Mouse (Mus musculus): ENCODE measurements around the gene Sh2b3. TPM values are rescaled to one million over a fixed set of nuclear protein-coding genes. Genes with fewer than 3 reads are reported as not detected.
"Not testable (repeated sequence)": the region's sequence is repeated elsewhere in the genome, so short reads cannot be mapped to it uniquely, and the experiment has no call there.

The Sh2b3 gene
- polyA plus RNA-seq, 1 experiment from 2014 or later = 6.1 TPM

DNA sequence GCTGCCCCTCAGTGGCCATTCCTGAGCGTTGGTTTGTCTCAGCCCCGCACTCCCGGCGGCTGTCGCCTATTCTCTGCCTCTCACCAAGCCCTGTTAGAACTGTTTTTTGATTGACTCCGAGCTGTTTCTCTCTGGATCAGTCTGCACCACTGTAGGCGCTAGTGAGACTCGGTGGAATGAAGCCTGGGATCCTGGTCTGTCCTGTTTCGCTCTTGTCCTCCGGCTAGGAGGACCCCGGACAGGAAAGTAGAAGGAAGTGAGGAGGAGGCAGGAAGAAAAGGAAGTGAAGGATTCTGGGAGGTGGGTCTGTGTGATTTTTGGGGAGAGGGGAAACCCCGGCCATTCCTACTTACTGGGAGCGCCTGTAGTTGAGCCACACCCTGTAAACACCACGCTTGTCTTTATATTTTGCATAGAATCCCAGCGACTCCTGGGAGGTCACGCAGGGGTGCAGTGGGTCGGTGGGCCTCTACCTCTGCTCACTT is 10.6 kb upstream of the Sh2b3 start:
- Histone ChIP-seq H3K9me3 (replicated peaks; ENCODE audit: control insufficient read depth, low read length, poor library complexity, severe bottlenecking) (no peaks in the 10 kb centered on the region), H3K4me2 (ENCODE audit: low read length) (peak overlapping the region; percentile 84), H3K4me3 (ENCODE audit: low read depth, low read length) (peak overlapping the region; percentile 92), H3K9ac (ENCODE audit: low read depth, low read length) (peak overlapping the region; percentile 4; the same call in 1 of the 2 replicates), H3K4me1 (ENCODE audit: control insufficient read depth, insufficient read depth, low read length) (peaks cover 21% of the 10 kb centered on the region), H3K36me3 (ENCODE audit: control insufficient read depth, insufficient read depth, low read length) (peaks cover 7% of the 10 kb centered on the region), H3K27me3 (ENCODE audit: control insufficient read depth, insufficient read depth, low read depth, low read length) (peaks cover 17% of the 10 kb centered on the region), H3K27ac (ENCODE audit: low read length) (no peak overlapping the region; the same call in 1 of the 2 replicates)
- WGBS = under 1% methylated on average over 17 of the region's 17 CpGs
- no peak for ATAC-seq

DNA sequence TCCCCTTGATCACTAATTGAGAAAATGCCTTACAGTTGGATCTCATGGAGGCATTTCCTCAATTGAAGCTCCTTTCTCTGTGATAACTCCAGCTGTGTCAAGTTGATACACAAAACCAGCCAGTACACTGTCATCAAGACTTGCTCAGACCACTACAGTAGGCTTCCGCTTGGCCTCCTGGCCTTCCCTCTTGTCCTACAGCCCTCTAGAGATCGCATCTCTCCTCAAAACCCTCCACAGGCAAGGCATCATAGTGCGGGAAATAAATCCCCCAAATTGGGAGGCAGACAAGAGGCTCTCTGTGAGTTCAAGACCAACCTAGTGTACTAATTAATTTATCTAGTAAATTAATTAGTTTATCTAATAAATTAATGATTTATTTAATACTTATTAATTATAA is 9.8 kb upstream of the Sh2b3 start:
- H3K27ac ChIP-seq (ENCODE audit: low read length); H3K4me2 ChIP-seq (ENCODE audit: low read length); H3K9ac ChIP-seq (ENCODE audit: low read depth, low read length); H3K4me3 ChIP-seq (ENCODE audit: low read depth, low read length); H3K36me3 ChIP-seq (ENCODE audit: control insufficient read depth, insufficient read depth, low read length); ATAC-seq; H3K9me3 ChIP-seq (replicated peaks; ENCODE audit: control insufficient read depth, low read length, poor library complexity, severe bottlenecking): not testable (repeated sequence)
- 84% methylated on average over 3 of the region's 3 CpGs for WGBS
- Histone ChIP-seq H3K27me3 (ENCODE audit: control insufficient read depth, insufficient read depth, low read depth, low read length) (peaks cover 18% of the 10 kb centered on the region), H3K4me1 (ENCODE audit: control insufficient read depth, insufficient read depth, low read length) (peaks cover 26% of the 10 kb centered on the region)

DNA sequence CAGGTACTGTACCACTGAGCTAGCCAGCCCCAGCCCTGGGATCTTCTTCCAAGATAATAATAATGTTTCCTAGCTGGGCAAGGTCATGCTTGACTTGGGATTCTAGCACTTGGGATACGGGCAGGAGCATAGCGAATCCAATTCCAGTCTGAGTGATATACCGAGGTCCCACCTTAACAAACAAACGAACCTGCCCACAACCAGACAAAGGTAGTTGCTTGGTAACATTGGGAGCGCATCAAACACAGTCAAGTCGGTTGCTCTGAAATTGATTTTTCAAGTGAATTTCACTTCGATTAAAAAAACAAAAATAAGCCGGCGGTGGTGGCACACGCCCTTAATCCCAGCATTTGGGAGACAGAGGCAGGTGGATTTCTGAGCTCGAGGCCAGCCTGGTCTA is 8.9 kb upstream of the Sh2b3 start:
- Histone ChIP-seq H3K4me2 (ENCODE audit: low read length) (no peak overlapping the region), H3K4me1 (ENCODE audit: control insufficient read depth, insufficient read depth, low read length) (peaks cover 26% of the 10 kb centered on the region), H3K36me3 (ENCODE audit: control insufficient read depth, insufficient read depth, low read length) (no peaks in the 10 kb centered on the region), H3K9me3 (replicated peaks; ENCODE audit: control insufficient read depth, low read length, poor library complexity, severe bottlenecking) (no peaks in the 10 kb centered on the region), H3K4me3 (ENCODE audit: low read depth, low read length) (no peak overlapping the region), H3K27ac (ENCODE audit: low read length) (no peak overlapping the region), H3K9ac (ENCODE audit: low read depth, low read length) (no peak overlapping the region), H3K27me3 (ENCODE audit: control insufficient read depth, insufficient read depth, low read depth, low read length) (peaks cover 18% of the 10 kb centered on the region)
- WGBS = 82% methylated on average over 11 of the region's 11 CpGs
- no peak for ATAC-seq

DNA sequence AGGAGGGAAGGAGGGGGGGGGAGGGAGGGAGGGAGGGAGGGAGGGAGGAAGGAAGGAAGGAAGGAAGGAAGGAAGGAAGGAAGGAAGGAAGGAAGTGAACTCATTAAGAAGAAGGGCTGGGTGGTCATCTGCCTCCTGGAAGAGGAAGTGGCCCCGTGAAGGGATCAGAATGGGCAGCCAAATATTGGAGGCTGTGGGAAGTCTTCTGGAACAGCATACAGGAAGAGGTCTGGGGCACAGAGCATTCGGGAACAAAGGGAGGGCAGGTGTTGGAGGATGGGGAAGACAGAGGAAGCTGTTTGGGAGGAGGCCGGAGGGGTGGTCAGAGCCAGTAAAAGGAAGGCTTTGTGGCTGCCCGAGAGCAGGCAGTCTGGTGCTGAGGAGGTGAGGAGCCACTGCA is 7.9 kb upstream of the Sh2b3 start:
- Histone ChIP-seq H3K4me3 (ENCODE audit: low read depth, low read length) (no peak overlapping the region), H3K4me1 (ENCODE audit: control insufficient read depth, insufficient read depth, low read length) (peaks cover 17% of the 10 kb centered on the region), H3K27ac (ENCODE audit: low read length) (no peak overlapping the region), H3K27me3 (ENCODE audit: control insufficient read depth, insufficient read depth, low read depth, low read length) (peaks cover 18% of the 10 kb centered on the region), H3K9me3 (replicated peaks; ENCODE audit: control insufficient read depth, low read length, poor library complexity, severe bottlenecking) (no peaks in the 10 kb centered on the region), H3K9ac (ENCODE audit: low read depth, low read length) (no peak overlapping the region), H3K4me2 (ENCODE audit: low read length) (no peak overlapping the region), H3K36me3 (ENCODE audit: control insufficient read depth, insufficient read depth, low read length) (no peaks in the 10 kb centered on the region)
- ATAC-seq = no peak
- 42% methylated on average over 4 of the region's 4 CpGs for WGBS

DNA sequence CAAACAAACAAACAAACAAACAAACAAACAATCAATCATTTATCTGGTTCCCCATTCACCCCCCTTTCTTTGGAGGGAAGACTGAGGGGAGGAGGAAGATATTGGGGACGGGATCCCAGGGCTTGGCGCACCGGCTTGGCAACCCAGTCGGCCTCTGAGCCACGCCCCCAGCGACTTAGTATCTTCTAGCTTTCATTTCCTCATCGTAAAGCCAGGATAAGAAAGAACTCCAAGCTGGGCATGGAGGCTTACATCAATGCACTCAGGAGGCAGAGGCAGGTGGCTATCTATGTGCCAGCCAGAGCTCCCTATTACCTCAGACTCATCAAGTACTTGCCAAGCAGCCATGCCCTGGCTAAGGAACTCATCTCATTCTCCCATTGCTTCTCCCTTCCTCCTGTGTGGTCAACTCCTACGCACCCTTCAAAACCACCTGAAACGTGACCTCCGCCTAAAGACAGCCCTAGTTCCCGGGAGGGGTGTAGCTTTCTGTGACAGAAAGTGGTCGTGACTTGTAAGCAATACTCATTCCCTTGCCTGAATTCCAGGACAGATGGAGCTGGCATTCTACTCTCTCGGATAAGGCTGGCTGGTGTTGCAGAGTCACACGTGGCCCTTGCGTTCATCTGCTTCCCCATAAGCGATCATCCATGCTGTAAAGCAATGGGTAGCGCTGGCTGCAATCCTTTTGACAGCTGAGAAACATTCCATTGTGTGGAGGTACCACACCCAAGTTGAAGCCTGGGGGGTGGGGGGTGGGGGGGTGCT is 5.9 kb upstream of the Sh2b3 start:
- ATAC-seq = no peak
- Histone ChIP-seq H3K4me2 (ENCODE audit: low read length) (peak overlapping the region; percentile 84), H3K27me3 (ENCODE audit: control insufficient read depth, insufficient read depth, low read depth, low read length) (peaks cover 24% of the 10 kb centered on the region), H3K36me3 (ENCODE audit: control insufficient read depth, insufficient read depth, low read length) (no peaks in the 10 kb centered on the region), H3K4me1 (ENCODE audit: control insufficient read depth, insufficient read depth, low read length) (peaks cover 15% of the 10 kb centered on the region), H3K4me3 (ENCODE audit: low read depth, low read length) (peak overlapping the region; percentile 45), H3K27ac (ENCODE audit: low read length) (no peak overlapping the region), H3K9me3 (replicated peaks; ENCODE audit: control insufficient read depth, low read length, poor library complexity, severe bottlenecking) (no peaks in the 10 kb centered on the region), H3K9ac (ENCODE audit: low read depth, low read length) (no peak overlapping the region)
- WGBS = 17% methylated on average over 17 of the region's 17 CpGs

DNA sequence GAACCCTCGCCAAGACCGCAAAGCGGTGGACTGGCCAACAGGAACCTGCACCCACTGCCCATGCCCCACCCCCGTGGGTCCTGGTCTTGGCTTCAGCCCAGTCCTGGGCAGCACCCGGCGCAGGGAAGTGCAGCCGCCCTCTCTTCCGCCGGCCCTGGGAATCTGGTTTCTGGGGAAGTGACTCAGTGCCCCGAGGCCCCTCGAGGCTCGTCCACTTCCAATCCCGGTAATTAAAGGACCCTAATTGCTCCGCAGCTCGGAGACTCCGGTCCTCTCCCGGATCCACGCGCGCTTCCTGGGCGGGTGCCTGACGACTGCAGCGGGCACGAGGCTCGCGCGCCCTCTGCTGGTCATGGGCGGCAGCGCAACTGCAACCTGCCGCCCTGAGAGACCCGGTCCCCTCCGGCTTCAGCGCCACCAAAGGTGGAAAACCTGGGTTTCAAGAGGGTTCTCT is 5.2 kb upstream of the Sh2b3 start:
- H3K4me3 ChIP-seq (ENCODE audit: low read depth, low read length) = peak overlapping the region; percentile 45
- H3K4me1 ChIP-seq (ENCODE audit: control insufficient read depth, insufficient read depth, low read length) = peaks cover 17% of the 10 kb centered on the region
- H3K27me3 ChIP-seq (ENCODE audit: control insufficient read depth, insufficient read depth, low read depth, low read length) = peaks cover 26% of the 10 kb centered on the region
- H3K9me3 ChIP-seq (replicated peaks; ENCODE audit: control insufficient read depth, low read length, poor library complexity, severe bottlenecking) = no peaks in the 10 kb centered on the region
- WGBS = under 1% methylated on average over 33 of the region's 33 CpGs
- H3K36me3 ChIP-seq (ENCODE audit: control insufficient read depth, insufficient read depth, low read length) = no peaks in the 10 kb centered on the region
- H3K27ac ChIP-seq (ENCODE audit: low read length) = no peak overlapping the region
- peak overlapping the region; percentile 67 for H3K9ac ChIP-seq (ENCODE audit: low read depth, low read length)
- peak overlapping the region; percentile 84 for H3K4me2 ChIP-seq (ENCODE audit: low read length)
- ATAC-seq = peak; percentile 56

DNA sequence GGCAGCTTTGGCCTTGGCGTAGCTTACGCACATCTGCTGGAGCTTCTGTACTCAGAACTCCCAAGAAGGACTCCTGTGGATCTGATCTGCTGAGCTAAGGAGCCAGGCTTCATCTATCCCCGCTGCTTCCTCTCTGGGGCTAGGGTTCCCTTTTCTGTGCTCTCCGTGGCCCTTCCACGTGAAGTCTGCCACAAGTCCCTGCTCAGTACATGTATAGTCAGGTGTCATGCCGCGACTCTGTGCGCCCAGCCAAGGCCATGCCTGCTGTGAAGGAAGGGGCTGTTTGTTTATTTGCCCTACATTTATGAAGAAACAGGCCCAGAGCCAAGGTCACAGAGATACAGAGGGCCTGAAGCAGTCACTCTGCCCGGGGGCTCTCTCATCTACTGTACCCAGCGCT is 4.5 kb upstream of the Sh2b3 start:
- H3K4me1 ChIP-seq (ENCODE audit: control insufficient read depth, insufficient read depth, low read length) = peaks cover 24% of the 10 kb centered on the region
- H3K9ac ChIP-seq (ENCODE audit: low read depth, low read length) = no peak overlapping the region
- H3K4me2 ChIP-seq (ENCODE audit: low read length) = no peak overlapping the region
- no peak overlapping the region for H3K27ac ChIP-seq (ENCODE audit: low read length)
- H3K36me3 ChIP-seq (ENCODE audit: control insufficient read depth, insufficient read depth, low read length) = no peaks in the 10 kb centered on the region
- peaks cover 32% of the 10 kb centered on the region for H3K27me3 ChIP-seq (ENCODE audit: control insufficient read depth, insufficient read depth, low read depth, low read length)
- WGBS = 52% methylated on average over 10 of the region's 10 CpGs
- ATAC-seq = no peak
- no peaks in the 10 kb centered on the region for H3K9me3 ChIP-seq (replicated peaks; ENCODE audit: control insufficient read depth, low read length, poor library complexity, severe bottlenecking)
- H3K4me3 ChIP-seq (ENCODE audit: low read depth, low read length) = no peak overlapping the region

DNA sequence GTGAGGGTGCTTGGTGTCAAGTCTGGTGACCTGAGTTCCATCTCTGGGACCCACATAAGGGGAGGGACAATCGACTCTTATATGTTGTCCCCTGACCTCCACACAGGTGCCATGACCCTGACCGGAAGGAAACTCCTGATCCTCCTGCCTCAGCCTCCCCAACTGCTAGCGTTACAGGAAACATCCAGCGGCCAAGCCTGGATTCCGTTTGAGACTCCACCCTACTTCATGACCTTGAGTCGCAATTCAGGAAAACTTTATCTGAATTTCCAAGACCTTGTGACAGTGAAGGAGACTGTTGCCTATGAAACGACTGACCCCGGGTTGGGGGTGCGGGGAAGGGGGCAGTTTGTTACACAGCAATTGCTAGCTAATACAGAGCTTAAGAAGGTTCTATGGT is 4.1 kb upstream of the Sh2b3 start:
- H3K27me3 ChIP-seq (ENCODE audit: control insufficient read depth, insufficient read depth, low read depth, low read length) = peaks cover 34% of the 10 kb centered on the region
- 91% methylated on average over 9 of the region's 9 CpGs for WGBS

DNA sequence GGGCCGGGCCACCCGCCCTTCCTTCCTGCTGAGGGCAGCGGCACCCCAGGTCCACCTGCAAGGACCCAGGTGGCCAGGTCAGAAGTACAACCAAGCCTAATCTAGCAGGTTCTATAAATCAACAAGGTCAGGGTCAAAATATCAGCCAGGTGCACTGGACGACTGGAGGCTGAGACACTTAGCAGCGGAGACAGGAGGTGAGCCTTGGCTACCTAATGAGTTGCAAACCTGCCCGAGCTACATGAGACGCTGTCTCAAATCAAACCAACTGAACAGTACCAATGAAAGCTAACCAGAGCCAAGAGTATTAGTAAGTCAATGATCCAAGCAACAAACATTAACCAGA is 1.7 kb upstream of the Sh2b3 start:
- no peaks in the 10 kb centered on the region for H3K36me3 ChIP-seq (ENCODE audit: control insufficient read depth, insufficient read depth, low read length)
- H3K27me3 ChIP-seq (ENCODE audit: control insufficient read depth, insufficient read depth, low read depth, low read length) = peaks cover 32% of the 10 kb centered on the region
- no peak for ATAC-seq
- 33% methylated on average over 7 of the region's 7 CpGs for WGBS
- H3K4me1 ChIP-seq (ENCODE audit: control insufficient read depth, insufficient read depth, low read length) = peaks cover 36% of the 10 kb centered on the region
- no peak overlapping the region for H3K9ac ChIP-seq (ENCODE audit: low read depth, low read length)
- H3K4me3 ChIP-seq (ENCODE audit: low read depth, low read length) = peak overlapping the region; percentile 37; the same call in 1 of the 2 replicates
- peak overlapping the region; percentile 87 for H3K4me2 ChIP-seq (ENCODE audit: low read length)
- no peak overlapping the region for H3K27ac ChIP-seq (ENCODE audit: low read length)
- no peaks in the 10 kb centered on the region for H3K9me3 ChIP-seq (replicated peaks; ENCODE audit: control insufficient read depth, low read length, poor library complexity, severe bottlenecking)

More for the DNA sequence above, 4.1 kb upstream of the Sh2b3 start:
- peaks cover 26% of the 10 kb centered on the region for H3K4me1 ChIP-seq (ENCODE audit: control insufficient read depth, insufficient read depth, low read length)
- no peak overlapping the region for H3K27ac ChIP-seq (ENCODE audit: low read length)
- no peak overlapping the region for H3K9ac ChIP-seq (ENCODE audit: low read depth, low read length)
- no peaks in the 10 kb centered on the region for H3K36me3 ChIP-seq (ENCODE audit: control insufficient read depth, insufficient read depth, low read length)
- ATAC-seq = no peak
- H3K9me3 ChIP-seq (replicated peaks; ENCODE audit: control insufficient read depth, low read length, poor library complexity, severe bottlenecking) = no peaks in the 10 kb centered on the region
- no peak overlapping the region for H3K4me3 ChIP-seq (ENCODE audit: low read depth, low read length)
- no peak overlapping the region for H3K4me2 ChIP-seq (ENCODE audit: low read length)
